Mouse (Mus musculus): ENCODE results near the gene Sgsm3. TPM values are rescaled to one million over a fixed set of nuclear protein-coding genes. Genes with fewer than 3 reads are reported as not detected.

The Sgsm3 gene
- total RNA-seq, 4 experiments from 2014 or later: 81.8 to 105 (median 87.0) TPM

DNA sequence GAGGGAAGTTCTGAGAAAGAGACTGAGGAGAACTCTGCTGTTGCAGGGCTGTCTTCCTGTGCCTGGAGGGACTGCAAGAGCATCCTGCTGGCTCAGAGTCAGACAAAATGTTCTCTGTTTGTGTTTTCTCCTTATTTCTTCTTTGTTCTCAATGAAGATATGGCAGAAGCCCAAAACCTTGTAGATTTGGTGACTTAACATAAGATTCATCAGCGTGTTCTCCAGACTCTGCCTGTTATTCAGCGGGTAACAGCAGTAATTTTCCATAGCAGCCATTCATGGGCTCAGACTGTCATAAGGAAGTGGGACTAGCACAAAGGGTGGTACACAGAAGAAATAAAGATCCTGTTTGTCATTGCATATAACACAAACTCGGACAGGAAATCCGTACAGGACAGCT is 2.0 kb downstream of the Sgsm3 start:
- DNase-seq (ENCODE audit: low spot score in 2 of 2): no peak

DNA sequence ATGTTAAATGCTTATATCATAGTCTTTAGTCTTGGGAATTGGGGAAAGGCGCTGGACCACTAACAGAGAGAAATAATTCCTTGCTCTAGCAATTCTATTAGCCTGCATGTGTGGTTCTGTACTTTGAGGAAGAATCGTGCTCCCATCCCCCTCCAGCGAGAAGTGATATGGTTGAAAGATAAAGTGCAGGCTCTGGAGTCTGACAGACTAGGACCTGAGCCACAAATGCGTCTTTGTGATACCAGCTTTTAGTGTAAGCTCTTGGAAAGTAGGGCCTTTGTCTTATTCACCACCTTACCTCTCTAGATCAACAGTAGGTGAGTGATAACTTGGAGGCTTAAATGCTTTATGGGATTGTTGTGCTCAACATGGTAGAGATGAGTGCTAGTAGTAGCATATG is 3.6 kb downstream of the Sgsm3 start:
- DNase-seq (ENCODE audit: low spot score in 2 of 2): no peak

DNA sequence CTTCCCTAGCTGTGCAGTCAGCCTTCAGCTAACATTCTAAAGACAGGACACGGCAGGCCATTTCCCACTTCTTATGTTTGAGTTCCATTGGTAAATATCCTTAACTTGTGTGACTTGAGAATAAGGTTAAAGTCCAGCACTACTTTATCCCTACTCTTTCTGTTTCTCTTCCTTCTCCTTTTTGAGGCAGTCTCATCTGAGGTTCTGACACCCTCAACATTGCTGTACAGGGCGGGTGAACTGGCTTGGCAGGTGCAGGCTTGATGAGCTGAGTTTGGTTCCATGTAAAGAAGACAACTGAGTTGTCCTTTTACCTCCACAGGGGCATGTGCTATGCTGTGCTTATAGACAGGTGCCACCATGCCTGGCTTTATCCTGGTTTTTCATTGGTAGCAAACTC is 5.7 kb downstream of the Sgsm3 start:
- no peak for DNase-seq (ENCODE audit: low spot score in 2 of 2)

DNA sequence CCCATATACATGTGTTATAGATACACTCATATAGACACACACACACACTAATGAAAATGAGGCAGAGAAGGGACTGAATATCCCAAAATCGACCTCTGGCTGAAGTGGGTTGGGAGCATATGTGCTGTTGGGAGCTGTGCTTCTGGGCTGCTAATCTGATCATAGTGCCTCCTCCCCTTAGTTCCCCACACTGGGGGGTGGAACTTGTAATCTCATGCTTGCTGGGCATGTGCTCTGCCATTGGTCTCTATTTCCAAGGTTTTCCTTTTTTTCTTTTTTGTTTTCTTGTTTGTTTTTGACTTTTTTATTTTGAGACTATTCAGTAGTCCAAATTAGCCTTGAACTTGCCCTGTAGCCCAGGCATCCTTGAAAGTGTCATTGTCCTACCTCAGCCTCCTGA is 10.8 kb downstream of the Sgsm3 start:
- DNase-seq (ENCODE audit: low spot score in 2 of 2): no peak

DNA sequence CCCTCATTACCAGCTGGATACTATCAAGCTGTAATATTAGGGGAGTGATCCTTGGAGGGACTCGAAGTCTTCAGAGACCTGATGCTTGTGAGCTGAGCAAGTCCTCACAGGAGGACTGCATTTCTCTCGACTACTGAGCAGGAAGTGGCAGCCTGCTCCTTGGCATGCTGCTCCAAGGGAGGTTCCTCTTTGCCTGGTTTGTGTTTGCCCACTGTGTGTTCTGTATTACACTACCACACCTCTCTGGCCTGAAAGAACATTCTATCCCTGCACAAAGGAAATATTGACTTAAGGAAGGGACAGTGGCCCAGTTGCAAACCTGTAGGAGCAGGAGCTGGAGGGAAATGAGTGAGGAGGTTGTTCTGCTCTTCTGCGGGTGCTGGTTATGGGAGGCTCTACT is 12.1 kb downstream of the Sgsm3 start:
- no peak for DNase-seq (ENCODE audit: low spot score in 2 of 2)

DNA sequence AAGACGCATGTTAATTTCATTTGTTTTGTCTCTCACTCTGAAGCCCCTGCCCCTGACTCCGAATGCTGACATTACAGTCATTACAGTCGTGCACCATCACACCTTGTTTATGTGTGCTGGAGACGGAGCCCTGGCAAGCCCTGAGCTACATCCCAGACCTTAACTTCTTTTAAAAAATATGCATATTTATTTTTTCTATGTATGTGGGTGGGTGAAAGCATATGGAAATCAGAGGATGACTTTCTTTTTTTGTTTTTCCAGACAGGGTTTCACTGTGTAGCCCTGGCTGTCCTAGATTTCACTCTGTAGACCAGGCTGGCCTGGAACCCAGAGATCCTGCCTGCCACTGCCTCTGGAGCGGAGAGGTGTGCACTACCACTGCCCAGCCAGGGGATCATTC is 17.4 kb downstream of the Sgsm3 start:
- DNase-seq (ENCODE audit: low spot score in 2 of 2): no peak

DNA sequence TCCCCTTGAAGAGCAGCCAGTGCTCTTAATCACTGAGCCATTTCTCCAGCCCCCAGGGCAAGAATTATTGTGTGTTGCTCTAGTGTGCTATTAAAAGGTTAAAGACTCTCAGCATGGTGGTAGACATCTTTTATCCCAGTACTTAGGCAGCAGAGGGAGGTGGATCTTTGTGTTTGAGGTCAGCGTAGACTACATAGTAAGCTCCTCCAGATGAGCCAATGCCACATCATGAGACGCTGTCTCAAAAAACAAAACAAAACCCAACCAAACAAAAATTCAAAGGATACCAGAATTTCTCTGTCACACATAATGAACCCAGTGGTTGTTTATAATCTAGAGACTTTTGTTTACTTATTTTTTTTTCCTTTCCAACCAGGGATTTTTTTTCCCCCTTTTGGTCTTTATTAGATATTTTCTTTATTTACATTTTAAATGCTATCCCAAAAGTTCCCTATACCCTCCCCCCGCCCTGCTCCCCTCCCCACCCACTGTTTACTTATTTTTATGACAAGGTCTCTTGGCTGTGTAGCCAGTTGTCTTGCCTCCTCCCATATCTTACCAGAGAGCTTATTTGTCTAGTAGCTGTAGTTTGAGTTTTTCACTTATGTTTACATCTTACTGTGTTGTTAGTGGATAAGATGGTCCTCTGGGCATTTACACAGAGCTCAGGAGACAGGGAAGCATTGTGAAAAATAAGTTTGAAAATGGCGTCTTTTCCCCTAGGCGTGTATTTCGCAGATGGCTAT is 18.7 kb downstream of the Sgsm3 start:
- DNase-seq (ENCODE audit: low spot score in 2 of 2): no peak

DNA sequence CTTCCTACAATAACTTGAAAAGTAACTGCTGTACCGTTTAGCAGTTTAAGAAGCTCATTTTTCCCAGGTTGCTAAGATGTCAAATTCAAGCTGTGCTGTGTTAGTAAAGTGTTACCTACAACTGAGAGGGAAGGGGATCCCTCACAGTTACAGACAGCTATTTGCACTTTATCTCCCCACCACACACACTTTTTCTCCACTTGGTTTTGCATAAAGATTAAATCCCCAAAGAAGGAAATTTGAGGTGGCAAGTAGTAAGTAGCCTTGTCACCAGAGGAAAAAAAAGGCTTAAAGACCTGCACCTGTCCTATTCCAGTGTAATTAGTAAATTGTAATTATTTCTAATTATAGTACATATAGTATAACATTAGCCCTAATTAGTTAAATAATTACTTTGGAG is 19.5 kb downstream of the Sgsm3 start:
- no peak for DNase-seq (ENCODE audit: low spot score in 2 of 2)

DNA sequence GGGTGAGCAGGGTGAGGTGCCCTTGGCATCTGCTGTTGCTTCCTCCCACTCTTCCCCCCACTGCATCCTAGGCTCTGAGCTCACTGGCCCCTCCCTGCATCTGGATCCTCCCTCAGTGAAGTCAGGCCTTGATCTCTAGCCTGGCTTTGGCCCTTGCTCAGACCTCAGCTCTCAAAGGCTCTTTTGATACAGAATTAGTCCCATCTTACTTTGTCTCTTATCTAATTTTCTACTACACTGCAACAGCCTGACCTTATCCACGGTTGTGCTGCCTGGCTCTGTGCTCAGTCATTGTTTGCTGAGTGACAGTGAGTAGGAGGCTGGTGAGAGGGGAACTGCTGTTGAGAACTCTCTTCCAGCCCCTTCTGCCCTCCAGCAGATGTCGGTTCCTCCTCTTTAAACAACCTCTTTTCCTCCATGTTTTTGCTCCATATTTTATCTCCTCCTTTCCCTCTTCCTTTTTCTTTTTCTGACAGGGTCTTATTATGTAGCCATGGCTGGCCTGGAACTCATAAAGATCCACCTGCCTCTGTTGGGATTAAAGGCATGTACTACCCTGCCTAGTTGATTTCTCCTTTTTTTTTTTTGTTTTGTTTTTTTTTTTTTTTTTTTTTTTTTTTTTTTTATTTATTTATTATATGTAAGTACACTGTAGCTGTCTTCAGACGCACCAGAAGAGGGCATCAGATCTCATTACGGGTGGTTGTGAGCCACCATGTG is 23.0 kb downstream of the Sgsm3 start:
- DNase-seq (ENCODE audit: low spot score in 2 of 2): no peak

DNA sequence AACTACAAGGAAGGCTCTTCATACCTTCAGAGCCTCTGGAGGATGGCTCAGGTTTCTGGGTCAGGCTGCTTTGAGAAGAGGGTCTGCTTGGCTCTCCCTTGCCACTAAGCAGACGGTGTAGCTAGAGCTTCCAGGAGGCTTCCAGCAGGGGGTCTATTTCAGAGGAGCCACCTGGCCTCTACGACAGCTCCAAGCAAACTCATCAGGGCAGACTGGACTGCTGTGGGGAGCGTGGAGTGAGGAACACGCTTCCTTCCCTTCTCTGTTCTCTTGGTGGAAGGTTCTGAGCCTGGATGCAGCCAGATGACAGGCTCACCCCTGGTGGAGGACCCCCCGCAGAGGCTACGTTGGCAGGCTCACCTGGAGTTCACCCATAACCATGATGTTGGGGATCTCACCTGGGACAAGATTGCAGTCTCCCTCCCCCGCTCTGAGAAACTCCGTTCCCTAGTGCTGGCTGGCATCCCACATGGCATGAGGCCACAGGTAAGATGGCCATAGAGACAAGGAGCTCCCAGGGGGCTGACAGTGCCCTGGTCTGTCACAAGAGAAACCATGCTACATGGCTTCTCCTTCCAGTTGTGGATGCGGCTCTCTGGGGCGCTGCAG is 28.7 kb downstream of the Sgsm3 start:
- DNase-seq (ENCODE audit: low spot score in 2 of 2): no peak

DNA sequence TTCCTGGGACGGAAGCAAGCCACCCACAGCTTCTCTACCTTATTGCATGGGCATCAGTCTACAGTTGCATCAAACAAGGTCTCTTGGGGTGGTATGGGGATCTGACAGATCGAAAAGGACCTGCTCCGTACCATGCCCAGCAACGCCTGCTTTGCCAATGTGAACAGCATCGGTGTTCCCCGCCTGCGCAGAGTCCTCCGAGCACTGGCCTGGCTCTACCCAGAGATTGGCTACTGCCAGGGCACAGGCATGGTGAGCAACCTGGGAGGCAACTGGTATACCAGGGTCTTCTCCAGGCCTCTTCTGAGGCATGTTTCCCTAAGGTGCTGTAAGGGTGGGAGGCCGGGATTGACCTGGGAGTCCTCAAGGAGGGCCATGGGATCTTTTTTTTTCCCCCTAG is 29.8 kb downstream of the Sgsm3 start:
- DNase-seq (ENCODE audit: low spot score in 2 of 2): no peak

DNA sequence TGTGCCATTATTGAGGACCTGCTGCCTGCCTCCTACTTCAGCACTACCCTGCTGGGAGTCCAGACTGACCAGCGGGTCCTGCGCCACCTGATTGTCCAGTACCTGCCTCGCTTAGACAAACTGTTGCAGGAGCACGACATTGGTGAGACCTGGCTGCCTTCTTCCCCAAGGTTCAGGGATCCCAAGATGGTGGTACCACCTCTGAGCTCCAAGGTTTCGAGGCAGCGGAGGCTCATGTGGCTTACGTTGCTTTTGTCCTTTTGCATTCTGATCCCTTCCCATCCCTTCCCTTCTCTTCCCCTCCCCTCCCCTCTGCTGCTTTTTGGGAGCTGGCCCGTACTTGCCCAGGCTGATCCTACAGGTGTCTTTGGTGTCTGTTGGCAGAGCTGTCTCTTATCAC is 30.3 kb downstream of the Sgsm3 start:
- no peak for DNase-seq (ENCODE audit: low spot score in 2 of 2)

DNA sequence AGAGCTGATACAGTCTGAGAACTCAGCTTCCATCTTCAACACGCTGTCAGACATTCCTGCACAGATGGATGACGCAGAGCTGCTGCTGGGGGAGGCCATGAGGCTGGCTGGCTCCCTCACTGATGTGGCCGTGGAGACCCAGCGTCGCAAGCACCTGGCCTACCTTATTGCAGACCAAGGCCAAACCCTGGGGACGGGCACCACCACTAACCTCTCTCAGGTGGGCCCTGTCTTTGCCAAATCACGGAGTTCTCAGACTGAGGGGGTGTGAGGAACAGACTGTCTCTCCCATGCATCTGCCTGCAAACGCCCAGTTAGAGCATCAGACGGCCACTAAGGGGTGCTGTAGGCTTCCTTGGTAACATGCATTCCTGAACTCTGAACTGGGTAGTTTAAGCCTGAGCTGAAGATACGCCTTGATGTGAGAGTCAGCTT is 31.1 kb downstream of the Sgsm3 start:
- peak in 1 of 2 experiments; percentile 49 for DNase-seq (ENCODE audit: low spot score in 2 of 2)

DNA sequence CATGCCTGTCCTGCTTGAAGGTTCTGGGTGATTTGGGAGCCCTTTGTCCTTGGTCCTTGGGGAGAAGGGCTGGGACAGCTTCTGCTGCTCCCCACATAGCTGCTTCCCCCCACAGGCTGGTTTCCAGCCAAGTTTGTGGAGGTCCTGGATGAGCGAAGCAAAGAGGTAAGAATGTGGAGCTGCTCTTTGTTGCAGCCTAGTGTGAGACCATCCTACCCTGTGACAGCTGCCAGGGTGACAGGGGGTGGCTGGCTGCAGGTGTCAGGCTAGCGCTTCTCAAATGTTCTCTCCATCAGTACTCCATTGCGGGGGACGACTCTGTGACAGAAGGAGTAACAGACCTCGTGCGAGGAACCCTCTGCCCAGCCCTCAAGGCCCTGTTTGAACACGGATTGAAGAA is 32.5 kb downstream of the Sgsm3 start:
- no peak for DNase-seq (ENCODE audit: low spot score in 2 of 2)

DNA sequence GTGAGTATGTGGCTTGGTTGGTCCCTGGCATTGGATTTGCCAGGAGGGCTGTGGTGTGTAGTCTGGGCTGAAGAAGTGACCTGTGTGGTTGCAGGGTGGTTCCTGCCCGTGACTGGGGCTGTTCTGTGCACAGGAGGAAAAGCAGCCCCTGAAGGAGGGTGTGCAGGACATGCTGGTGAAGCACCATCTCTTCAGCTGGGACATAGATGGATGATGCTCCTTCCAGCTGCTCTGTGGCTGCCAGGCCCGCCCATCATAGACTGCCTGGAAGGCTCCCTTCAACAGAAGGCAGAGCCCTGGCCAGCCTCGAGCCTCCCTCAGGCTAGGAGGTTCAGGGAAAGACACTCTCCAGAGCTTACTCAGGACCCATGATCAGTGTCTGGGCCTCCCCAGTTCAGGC is 34.0 kb downstream of the Sgsm3 start:
- DNase-seq (ENCODE audit: low spot score in 2 of 2): no peak

DNA sequence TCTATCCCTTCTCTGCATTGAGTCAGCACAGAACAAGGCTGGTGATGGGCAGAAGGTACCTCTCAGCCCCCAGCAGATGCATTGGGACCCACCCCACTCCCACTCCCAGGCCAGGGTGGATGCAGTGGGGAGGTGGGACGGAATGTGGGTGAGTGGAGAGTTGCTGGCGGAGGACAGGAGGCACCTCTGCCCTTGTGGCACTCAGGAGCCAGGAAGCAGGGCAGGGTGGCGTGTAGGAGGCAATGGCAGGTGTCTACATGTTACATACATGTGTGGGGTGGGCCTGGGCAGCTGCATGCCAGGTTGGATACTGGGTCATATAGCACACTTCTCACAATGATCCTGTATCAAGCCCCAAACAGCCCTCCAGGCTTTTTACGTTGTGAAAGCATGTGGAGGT is 34.8 kb downstream of the Sgsm3 start:
- no peak for DNase-seq (ENCODE audit: low spot score in 2 of 2)

DNA sequence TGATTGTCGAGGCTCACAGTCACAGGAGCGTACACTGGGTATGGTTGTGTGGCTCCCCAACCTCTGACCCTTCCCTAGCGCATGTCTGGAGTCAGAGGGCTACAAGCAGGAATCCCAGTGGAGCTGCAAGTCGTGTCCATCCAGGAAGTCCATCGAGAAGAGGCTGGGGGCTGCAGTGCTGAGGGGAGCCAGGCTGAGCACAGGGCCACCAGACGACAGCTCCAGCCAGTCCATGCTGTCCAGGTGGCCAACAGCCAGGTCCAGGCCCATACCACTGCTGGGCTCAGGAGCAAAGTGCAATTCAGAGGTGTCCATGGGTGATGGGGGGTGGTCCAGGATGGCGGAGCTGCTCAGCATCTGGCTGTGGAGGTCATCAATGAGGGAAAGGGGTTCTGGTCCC is 35.6 kb downstream of the Sgsm3 start:
- DNase-seq (ENCODE audit: low spot score in 2 of 2): no peak

DNA sequence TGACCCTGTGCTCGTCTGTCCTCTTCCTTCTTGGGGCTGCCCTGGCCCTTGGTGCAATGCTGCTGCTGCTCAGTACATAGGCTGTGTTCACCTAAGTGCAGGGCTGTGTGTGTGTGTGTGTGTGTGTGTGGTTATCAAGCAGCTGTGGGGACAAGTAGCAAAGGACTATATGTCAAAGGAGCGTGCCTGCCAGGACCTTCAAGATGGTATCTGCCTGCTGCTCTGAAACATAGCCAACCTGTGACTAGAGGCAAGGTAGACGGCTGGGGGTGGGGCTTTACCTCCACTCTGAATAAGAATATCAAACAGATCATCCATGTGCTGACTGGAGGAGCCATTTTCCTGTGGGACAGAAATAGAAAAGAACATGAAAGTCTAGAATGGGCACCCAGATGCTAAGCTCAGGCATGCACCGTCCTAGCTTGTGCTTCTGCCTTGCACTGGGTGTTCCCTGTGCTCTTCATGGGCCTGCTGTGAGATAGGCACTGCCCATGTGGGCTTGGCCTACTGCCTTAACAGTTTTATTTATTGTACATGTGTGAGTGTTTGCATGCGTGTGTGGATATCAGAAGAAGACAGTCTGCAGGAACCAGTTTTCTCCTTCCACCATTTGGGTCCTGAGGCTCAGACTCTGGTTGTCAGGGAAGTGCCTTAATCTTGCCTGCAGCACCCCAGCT is 37.6 kb downstream of the Sgsm3 start:
- DNase-seq (ENCODE audit: low spot score in 2 of 2): no peak

DNA sequence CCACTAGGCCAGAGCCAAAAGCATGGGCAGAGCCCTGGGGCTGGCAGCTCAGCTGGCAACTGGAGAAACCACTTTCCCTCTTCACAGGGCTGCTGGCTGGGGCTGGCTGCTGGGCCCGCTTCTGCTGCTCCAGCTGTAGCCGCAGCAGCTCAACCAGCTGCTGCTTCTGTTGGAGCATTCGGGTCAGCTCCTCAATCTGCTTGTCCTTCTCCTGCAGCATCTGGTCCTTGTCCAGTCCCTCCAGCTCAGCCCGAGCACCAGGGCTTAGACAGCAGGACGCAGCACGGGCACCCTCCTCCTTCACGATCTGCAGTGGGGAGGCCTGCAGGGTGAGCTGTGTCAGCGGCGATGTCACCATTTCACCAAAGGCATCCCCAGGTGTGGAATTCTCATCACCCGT is 38.9 kb downstream of the Sgsm3 start:
- DNase-seq (ENCODE audit: low spot score in 2 of 2): no peak

DNA sequence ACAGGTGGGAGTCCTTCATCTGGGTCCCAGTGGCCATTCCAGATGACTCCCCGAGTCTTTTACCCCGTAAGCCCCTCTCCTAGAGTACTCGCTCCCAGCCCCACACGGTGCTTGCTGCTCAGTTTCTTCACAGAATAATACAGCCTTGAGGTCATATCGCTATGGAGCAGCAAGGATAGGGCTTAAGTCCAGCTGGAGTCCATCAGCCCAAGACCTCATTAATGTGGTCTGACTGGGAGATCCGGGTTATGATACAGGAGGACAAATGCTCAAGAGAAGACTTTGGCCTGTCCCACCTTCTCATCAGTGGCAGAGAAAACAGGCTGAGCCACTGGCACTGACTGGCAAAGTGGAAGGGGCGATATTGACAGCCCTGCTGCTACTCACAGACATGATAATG is 39.7 kb downstream of the Sgsm3 start:
- no peak for DNase-seq (ENCODE audit: low spot score in 2 of 2)

DNA sequence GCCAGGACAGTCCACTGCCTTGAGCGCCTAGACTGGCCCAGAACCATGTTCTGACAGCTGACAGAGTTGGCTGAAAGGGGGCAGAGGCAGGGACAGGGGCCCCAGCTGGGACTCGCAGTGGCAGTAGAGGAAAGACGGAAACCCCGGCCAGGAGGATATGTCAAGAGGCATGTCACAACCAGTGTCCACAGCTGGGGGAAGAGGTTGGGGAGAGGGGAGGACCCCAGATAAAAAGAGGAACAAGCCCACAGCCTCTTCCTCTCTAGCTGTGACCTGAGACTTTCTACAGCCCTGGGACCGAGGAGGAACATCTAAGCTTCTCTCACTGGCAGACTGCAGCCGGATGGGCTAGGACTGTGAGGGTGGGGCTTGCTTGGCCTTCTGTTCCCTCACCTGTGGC is 43.8 kb downstream of the Sgsm3 start:
- DNase-seq (ENCODE audit: low spot score in 2 of 2): no peak

DNA sequence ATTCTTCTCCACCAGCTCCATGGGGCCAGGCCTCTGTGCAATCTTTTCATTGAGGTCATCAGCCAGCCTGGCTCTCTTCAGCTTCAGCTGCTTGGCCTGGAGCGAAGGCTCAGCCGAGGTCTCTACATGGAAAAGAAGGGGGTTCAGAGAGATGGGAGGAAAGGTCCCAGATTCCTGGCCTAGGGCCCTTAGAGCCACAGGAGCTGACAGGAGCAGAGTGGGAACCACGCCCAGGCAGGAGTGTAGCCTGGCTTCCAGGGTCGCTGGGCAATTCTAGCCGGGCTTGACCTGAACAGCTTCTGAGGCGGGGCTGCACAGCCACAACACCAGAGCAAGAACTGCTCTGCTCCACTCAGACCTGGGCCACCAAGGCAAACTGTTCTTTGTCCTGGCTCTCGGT is 44.9 kb downstream of the Sgsm3 start:
- no peak for DNase-seq (ENCODE audit: low spot score in 2 of 2)

Measured in left cerebral cortex, adult 8-10 months (tissue).